Mouse (Mus musculus) left cerebral cortex, adult 6 months (tissue): Measurements from ENCODE around the gene Usp28. TPM values are rescaled to one million over a fixed set of nuclear protein-coding genes. Genes with fewer than 3 reads are reported as not detected.

Source experiments
- long read RNA-seq, 2 experiments: library from polyadenylated mRNA; unstranded; transcript quantifications; one replicate each; pipeline ENCODE4 v2.0.0; 2019 to 2020
- polyA plus RNA-seq: library from polyadenylated mRNA; unstranded; fragments of <200 nt; fragmentation: Nextera tagmentation; gene quantifications from 2 replicates; pipeline ENCODE4 v1.2.3, GENCODE M21; 2021

Usp28 gene
- 8.4 and 9.4 TPM in 2 replicates for polyA plus RNA-seq
- long read RNA-seq, experiment 1, full-length matches to known transcripts, result 4 of 34 reads
- long read RNA-seq, experiment 1, partial matches to known transcripts, result 10 of 34 reads
- long read RNA-seq, experiment 1, other reads (novel, unspliced or antisense), result 20 of 34 reads
- long read RNA-seq, experiment 2, partial matches to known transcripts, result 2 of 3 reads
- long read RNA-seq, experiment 2, other reads (novel, unspliced or antisense), result 1 of 3 reads

DNA sequence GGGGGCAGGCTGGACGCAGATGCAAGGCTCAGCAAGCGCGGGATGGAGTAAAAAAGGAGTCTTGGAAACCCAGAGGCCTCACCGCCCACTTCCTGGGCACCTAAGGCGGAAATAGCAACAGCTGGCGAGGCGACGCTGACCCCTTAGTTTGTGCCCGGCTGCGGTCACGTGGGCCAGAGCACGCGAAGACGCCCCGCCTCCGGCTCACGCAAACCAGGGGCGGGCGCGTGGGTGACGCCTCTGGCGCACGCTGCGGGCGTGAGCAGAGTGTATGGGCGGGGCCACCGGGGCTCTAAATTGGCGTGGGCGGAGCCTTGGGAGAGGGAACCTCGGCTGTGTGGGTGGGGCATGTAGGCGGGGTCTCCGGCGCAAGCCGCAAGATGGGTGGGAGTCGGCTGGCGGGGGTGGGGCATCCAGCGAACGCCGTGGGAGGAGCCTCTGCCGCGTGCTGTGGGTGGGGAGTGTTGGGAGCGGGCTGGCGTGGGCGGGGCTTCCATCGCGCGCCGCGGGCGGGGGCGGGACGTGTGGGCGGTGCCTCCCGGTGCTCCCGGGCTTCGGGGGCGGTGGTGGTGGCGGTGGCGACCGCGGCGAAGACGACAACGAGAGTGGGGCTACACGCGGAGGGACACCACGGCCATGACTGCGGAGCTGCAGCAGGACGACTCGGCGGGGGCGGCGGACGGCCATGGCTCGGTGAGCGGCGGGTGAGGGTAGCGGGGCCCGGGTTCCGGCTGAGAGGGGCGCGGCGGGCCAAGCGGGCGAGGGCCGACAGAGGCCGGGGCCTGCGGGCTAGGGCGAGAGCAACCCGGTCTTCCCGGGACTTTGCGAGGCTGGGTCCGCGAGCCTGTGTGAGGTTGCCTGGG lies at the start of gene Usp28:
Gene Usp28, plus strand, starts transcription at position 531 of the 863 bp plus-strand sequence.

DNA sequence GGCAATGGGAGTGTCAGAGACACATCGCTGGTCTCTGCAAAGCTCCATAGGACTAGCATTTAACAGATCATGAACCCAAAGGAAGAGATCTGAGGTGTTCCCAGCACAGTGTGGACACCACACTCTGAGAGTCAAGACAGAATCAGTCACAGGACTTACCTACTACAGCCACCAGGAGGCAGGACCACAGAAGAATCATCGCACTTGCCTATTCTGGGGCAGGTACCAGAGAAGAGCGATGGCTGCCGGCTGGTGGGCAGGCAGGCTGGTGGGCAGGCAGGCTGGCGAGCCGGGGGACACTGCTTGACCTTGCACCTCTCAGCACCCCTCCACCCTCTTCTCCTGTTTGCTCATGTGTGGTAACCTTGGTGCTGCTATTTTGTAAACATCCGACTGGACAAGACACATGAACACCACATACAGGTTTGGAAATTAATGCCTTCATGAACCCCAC lies 20.6 kb upstream of the Usp28 start, which contains the start of gene Htr3b:
Gene Htr3b, minus strand, starts transcription at position 404 of the 454 bp plus-strand sequence.

DNA sequence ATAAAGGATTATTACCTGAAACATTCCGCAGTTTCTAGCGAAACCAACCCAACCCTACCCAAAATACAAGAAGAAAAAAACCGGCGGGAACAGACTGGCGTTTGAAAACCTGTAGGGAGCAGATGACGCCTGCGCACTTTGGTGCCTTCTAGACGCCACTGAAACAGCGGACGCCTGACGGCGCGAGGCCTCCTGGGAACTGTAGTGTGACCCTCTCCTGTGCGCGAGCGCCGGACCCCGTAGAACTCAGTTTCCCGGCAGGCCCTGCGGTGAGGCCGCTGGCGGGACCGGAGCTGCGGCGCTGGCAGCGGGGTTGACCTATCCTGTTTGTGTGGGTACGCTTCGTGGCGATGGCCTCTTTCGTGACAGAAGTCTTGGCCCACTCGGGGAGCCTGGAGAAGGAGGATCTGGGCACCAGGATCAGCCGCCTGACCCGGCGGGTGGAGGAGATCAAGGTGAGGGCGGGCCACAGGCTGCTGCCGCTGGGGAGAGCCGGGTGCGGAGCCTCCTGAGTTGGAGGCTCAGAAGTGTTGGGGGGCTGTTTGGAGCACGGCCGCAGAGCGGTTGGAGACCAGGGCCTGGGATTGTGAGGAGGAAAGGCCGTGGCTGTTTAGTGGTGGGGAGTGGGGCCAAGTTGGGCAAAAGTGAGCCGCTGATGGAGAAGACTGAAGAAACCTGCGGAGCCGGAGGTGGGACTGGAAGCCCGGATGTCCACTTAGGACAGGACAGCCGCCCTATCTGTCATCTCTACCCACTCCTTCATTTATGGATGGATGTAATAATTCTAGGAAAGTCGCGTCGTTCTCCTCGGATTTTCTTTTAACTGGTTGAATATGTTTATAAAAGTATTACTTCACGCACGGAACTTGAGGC lies 70.4 kb downstream of the Usp28 start, which contains the start of gene Zw10:
Gene Zw10, plus strand, starts transcription at position 281 of the 873 bp plus-strand sequence.

DNA sequence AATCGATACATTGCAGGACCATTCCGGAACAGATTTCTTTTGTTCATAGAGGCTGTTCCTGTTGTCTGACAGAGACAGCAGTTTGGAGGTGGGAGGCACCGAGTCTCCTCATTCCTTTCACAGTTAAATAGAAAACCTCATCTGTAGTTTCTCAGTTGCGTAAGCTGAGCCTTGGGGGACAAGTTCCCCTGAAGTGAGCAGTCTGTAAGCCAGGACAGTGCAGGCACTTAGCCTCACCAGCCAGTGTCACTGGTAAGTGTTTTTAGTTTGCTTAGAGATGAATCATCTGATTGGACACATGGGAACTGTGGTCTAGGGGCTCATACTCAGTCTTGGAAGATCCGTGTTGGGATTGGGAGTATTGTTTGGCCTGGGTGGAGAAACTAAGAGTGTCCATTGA lies 95.9 kb downstream of the Usp28 start, which contains the start of gene Tmprss5:
Gene Tmprss5, plus strand, starts transcription at position 154 of the 400 bp plus-strand sequence.

Other genes with a start within 250 kb of the Usp28 start
- 4.9 and 5.4 TPM in 2 replicates for gene Zbtb16, start 149.2 kb upstream of the Usp28 start, polyA plus RNA-seq
- gene Htr3a, start 74.3 kb upstream of the Usp28 start, polyA plus RNA-seq, result 6.3 and 9.8 TPM in 2 replicates
- gene Htr3b, start 20.4 kb upstream of the Usp28 start, polyA plus RNA-seq, result not detected in 2 replicates
- gene Zw10, start 70.2 kb downstream of the Usp28 start, polyA plus RNA-seq, result 5.4 and 7.0 TPM in 2 replicates
- 1.2 and 1.6 TPM in 2 replicates for gene Tmprss5, start 95.9 kb downstream of the Usp28 start, polyA plus RNA-seq